Mouse (Mus musculus) lung, embryonic 14.5 days (tissue): ENCODE measurements around the gene Drp2. TPM values are rescaled to one million over a fixed set of nuclear protein-coding genes. Genes with fewer than 3 reads are reported as not detected.

Source experiments
- ATAC-seq: fragments of 200-750 bp; cut with Nextera tagmentation; 2 replicates; pipeline ENCODE4 v1.8.0; 2017; ENCODE audit warnings: mild to moderate bottlenecking, moderate TSS enrichment, moderate library complexity; ENCODE audit not compliant: insufficient read depth
- DNase-seq: peaks from one replicate; pipeline ENCODE4 v3.0.0-alpha.2; 2015
- H3K27ac ChIP-seq: fragments of 300-500 bp; sonication (generic); 2 replicates; pipeline ENCODE4 v1.5.1; 2014; ENCODE audit warnings: low read depth, mild to moderate bottlenecking, moderate library complexity
- H3K27me3 ChIP-seq: fragments of 300-500 bp; sonication (generic); 2 replicates; pipeline ENCODE4 v1.6.1; 2014; ENCODE audit warnings: low read length, control low read depth; ENCODE audit not compliant: insufficient read depth
- H3K36me3 ChIP-seq: fragments of 300-500 bp; sonication (generic); 2 replicates; pipeline ENCODE4 v1.6.1; 2014; ENCODE audit warnings: control low read depth; ENCODE audit not compliant: insufficient read depth
- H3K4me1 ChIP-seq: fragments of 300-500 bp; sonication (generic); 2 replicates; pipeline ENCODE4 v1.6.1; 2014; ENCODE audit warnings: antibody characterized with exemption, control low read depth; ENCODE audit not compliant: insufficient read depth
- H3K4me2 ChIP-seq: fragments of 300-500 bp; sonication (generic); 2 replicates; pipeline ENCODE4 v1.6.1; 2014; ENCODE audit warnings: mild to moderate bottlenecking
- H3K4me3 ChIP-seq: fragments of 300-500 bp; sonication (generic); 2 replicates; pipeline ENCODE4 v1.5.1; 2014; ENCODE audit warnings: low read depth, low read length
- H3K9ac ChIP-seq: fragments of 300-500 bp; sonication (generic); 2 replicates; pipeline ENCODE4 v1.6.1; 2014
- H3K9me3 ChIP-seq: fragments of 300-500 bp; sonication (generic); 2 replicates; pipeline ENCODE4 v1.6.1; 2016; ENCODE audit warnings: low read depth, low read length, control low read depth
- CTCF ChIP-seq: IDR thresholded peaks from 2 replicates; pipeline ENCODE4 v1.5.1; 2016; ENCODE audit warnings: antibody characterized with exemption, low read depth
- WGBS: fragments of 180-500 bp; shearing (Covaris S2); extraction: QIAGEN DNeasy Blood & Tissue Kit; methylation state at CpG from one replicate; pipeline ENCODE4 v1.1.7; 2014; 5-methylcytosine and 5-hydroxymethylcytosine counted together
- polyA plus RNA-seq: library from polyadenylated mRNA; unstranded; fragments of >200 nt; fragmentation: Nextera tagmentation; extraction: Ambion mirVana; gene quantifications from 2 replicates; pipeline ENCODE4 v1.2.1, GENCODE M21; 2014

Drp2 gene
- polyA plus RNA-seq, 1 experiment from 2014 or later: 0.99 TPM

GRCm38 (mm10) chrX:134384896-134385295, 19.5 kb upstream of the Drp2 start:
- no peaks in the 10 kb centered on the region for H3K36me3 ChIP-seq
- no peak overlapping the region for H3K4me2 ChIP-seq
- H3K27me3 ChIP-seq: no peaks in the 10 kb centered on the region
- DNase-seq: no peak
- H3K4me3 ChIP-seq: no peak overlapping the region
- TF ChIP-seq CTCF: no peak
- no peak overlapping the region for H3K9ac ChIP-seq
- H3K9me3 ChIP-seq: no peaks in the 10 kb centered on the region
- 62% methylated on average over 6 of the region's 6 CpGs for WGBS
- no peak for ATAC-seq
- no peaks in the 10 kb centered on the region for H3K4me1 ChIP-seq
- no peak overlapping the region for H3K27ac ChIP-seq

GRCm38 (mm10) chrX:134398972-134399371, 5.4 kb upstream of the Drp2 start:
- H3K27me3 ChIP-seq: no peaks in the 10 kb centered on the region
- DNase-seq (no peak), ATAC-seq (no peak)
- H3K36me3 ChIP-seq: no peaks in the 10 kb centered on the region
- 55% methylated on average over 2 of the region's 2 CpGs for WGBS
- no peak overlapping the region for H3K9ac ChIP-seq
- H3K27ac ChIP-seq: no peak overlapping the region
- H3K4me3 ChIP-seq: no peak overlapping the region
- H3K9me3 ChIP-seq: no peaks in the 10 kb centered on the region
- no peaks in the 10 kb centered on the region for H3K4me1 ChIP-seq
- no peak for TF ChIP-seq CTCF
- no peak overlapping the region for H3K4me2 ChIP-seq

GRCm38 (mm10) chrX:134404584-134404955, 219 bp downstream of the Drp2 start:
- Histone ChIP-seq H3K4me2 (peak overlapping the region; percentile 59), H3K27ac (no peak overlapping the region), H3K4me1 (no peaks in the 10 kb centered on the region), H3K9me3 (no peaks in the 10 kb centered on the region), H3K36me3 (no peaks in the 10 kb centered on the region), H3K27me3 (no peaks in the 10 kb centered on the region), H3K4me3 (peak overlapping the region; percentile 30), H3K9ac (no peak overlapping the region; the same call in 1 of the 2 replicates)
- peak; percentile 20 for DNase-seq
- peak; percentile 82 for ATAC-seq
- TF ChIP-seq CTCF: no peak
- 20% methylated on average over 12 of the region's 14 CpGs for WGBS

- Histone ChIP-seq H3K4me2 (no peak overlapping the region), H3K4me1 (no peaks in the 10 kb centered on the region), H3K9me3 (no peaks in the 10 kb centered on the region), H3K4me3 (no peak overlapping the region), H3K36me3 (no peaks in the 10 kb centered on the region), H3K27ac (no peak overlapping the region), H3K9ac (no peak overlapping the region), H3K27me3 (no peaks in the 10 kb centered on the region)
- ATAC-seq: no peak
- TF ChIP-seq CTCF: no peak
- WGBS: 83% methylated on average over 6 of the region's 6 CpGs
- DNase-seq: no peak
These were observed 5.1 kb downstream of the Drp2 start for GRCm38 (mm10) chrX:134409354-134409900.

GRCm38 (mm10) chrX:134412096-134412495, 7.7 kb downstream of the Drp2 start:
- no peaks in the 10 kb centered on the region for H3K4me1 ChIP-seq
- H3K27me3 ChIP-seq: no peaks in the 10 kb centered on the region
- no peaks in the 10 kb centered on the region for H3K9me3 ChIP-seq
- H3K27ac ChIP-seq: no peak overlapping the region
- H3K9ac ChIP-seq: no peak overlapping the region
- no peak overlapping the region for H3K4me2 ChIP-seq
- no peak for TF ChIP-seq CTCF
- H3K36me3 ChIP-seq: no peaks in the 10 kb centered on the region
- H3K4me3 ChIP-seq: no peak overlapping the region
- no peak for ATAC-seq
- DNase-seq: no peak
- 95% methylated on average over 1 of the region's 1 CpGs for whole genome bisulfite sequencing

- Histone ChIP-seq H3K27me3 (no peaks in the 10 kb centered on the region), H3K9me3 (no peaks in the 10 kb centered on the region), H3K27ac (no peak overlapping the region), H3K4me1 (no peaks in the 10 kb centered on the region), H3K36me3 (no peaks in the 10 kb centered on the region), H3K4me2 (no peak overlapping the region), H3K4me3 (no peak overlapping the region), H3K9ac (no peak overlapping the region)
- DNase-seq (no peak), ATAC-seq (no peak)
- 79% methylated on average over 5 of the region's 5 CpGs for WGBS
- TF ChIP-seq CTCF: no peak
These were observed 15.7 kb downstream of the Drp2 start for GRCm38 (mm10) chrX:134420097-134420496.

GRCm38 (mm10) chrX:134424263-134424662, 19.9 kb downstream of the Drp2 start:
- ATAC-seq: no peak
- no peak for TF ChIP-seq CTCF
- no peaks in the 10 kb centered on the region for H3K27me3 ChIP-seq
- DNase-seq: no peak
- no peak overlapping the region for H3K4me3 ChIP-seq
- no peak overlapping the region for H3K27ac ChIP-seq
- H3K9ac ChIP-seq: no peak overlapping the region
- no peaks in the 10 kb centered on the region for H3K9me3 ChIP-seq
- no peak overlapping the region for H3K4me2 ChIP-seq
- H3K4me1 ChIP-seq: no peaks in the 10 kb centered on the region
- no peaks in the 10 kb centered on the region for H3K36me3 ChIP-seq
- 91% methylated on average over 5 of the region's 5 CpGs for WGBS

- 77% methylated on average over 10 of the region's 10 CpGs for WGBS
- DNase-seq: no peak
These were observed 21.4 kb downstream of the Drp2 start for GRCm38 (mm10) chrX:134425798-134426197.

More at GRCm38 (mm10) chrX:134425798-134426197, 21.4 kb downstream of the Drp2 start:
- Histone ChIP-seq H3K9ac (no peak overlapping the region), H3K36me3 (no peaks in the 10 kb centered on the region), H3K4me3 (no peak overlapping the region), H3K4me2 (no peak overlapping the region), H3K4me1 (no peaks in the 10 kb centered on the region), H3K27me3 (no peaks in the 10 kb centered on the region), H3K9me3 (no peaks in the 10 kb centered on the region), H3K27ac (no peak overlapping the region)
- no peak for ATAC-seq
- no peak for TF ChIP-seq CTCF
